Mouse (Mus musculus) stomach, embryonic 16.5 days (tissue): ENCODE results near the gene Sycp2l. TPM values are rescaled to one million over a fixed set of nuclear protein-coding genes. Genes with fewer than 3 reads are reported as not detected.

Source experiments
- ATAC-seq: fragments of 200-750 bp; cut with Nextera tagmentation; 2 replicates; pipeline ENCODE4 v1.8.0; 2017; ENCODE audit warnings: moderate number of reproducible peaks, moderate TSS enrichment; ENCODE audit not compliant: insufficient read depth, low FRiP score
- H3K27ac ChIP-seq: fragments of 300-500 bp; sonication (generic); 2 replicates; pipeline ENCODE4 v1.5.1; 2014; ENCODE audit warnings: low read length
- H3K27me3 ChIP-seq: fragments of 300-500 bp; sonication (generic); 2 replicates; pipeline ENCODE4 v1.6.1; 2014; ENCODE audit warnings: low read length, control low read depth, mixed read lengths; ENCODE audit not compliant: control insufficient read depth, insufficient read depth
- H3K36me3 ChIP-seq: fragments of 300-500 bp; sonication (generic); 2 replicates; pipeline ENCODE4 v1.6.1; 2014; ENCODE audit warnings: low read length; ENCODE audit not compliant: control insufficient read depth, insufficient read depth
- H3K4me1 ChIP-seq: fragments of 300-500 bp; sonication (generic); 2 replicates; pipeline ENCODE4 v1.6.1; 2014; ENCODE audit warnings: low read length, control low read depth, mixed read lengths; ENCODE audit not compliant: control insufficient read depth, insufficient read depth
- H3K4me2 ChIP-seq: fragments of 300-500 bp; sonication (generic); 2 replicates; pipeline ENCODE4 v1.6.1; 2014; ENCODE audit warnings: low read depth, low read length, mixed read lengths
- H3K4me3 ChIP-seq: fragments of 300-500 bp; sonication (generic); replicated peaks from 2 replicates; pipeline ENCODE4 v1.5.1; 2014; ENCODE audit warnings: mild to moderate bottlenecking, low read length
- H3K9ac ChIP-seq: fragments of 300-500 bp; sonication (generic); 2 replicates; pipeline ENCODE4 v1.6.1; 2014; ENCODE audit warnings: low read length
- H3K9me3 ChIP-seq: fragments of 300-500 bp; sonication (generic); replicated peaks from 2 replicates; pipeline ENCODE4 v1.6.1; 2016; ENCODE audit warnings: low read length, control low read depth; ENCODE audit not compliant: control insufficient read depth
- WGBS: fragments of 180-500 bp; shearing (Covaris S2); extraction: QIAGEN DNeasy Blood & Tissue Kit; methylation state at CpG from one replicate; pipeline ENCODE4 v1.1.7; 2014; 5-methylcytosine and 5-hydroxymethylcytosine counted together
- polyA plus RNA-seq: library from polyadenylated mRNA; unstranded; fragments of >200 nt; fragmentation: Nextera tagmentation; extraction: Ambion mirVana; gene quantifications from 2 replicates; pipeline ENCODE4 v1.2.1, GENCODE M21; 2015

Gene Sycp2l
- 0.31 and 0.32 TPM in 2 replicates for polyA plus RNA-seq

GRCm38 (mm10) chr13:41113940-41114339 is at the start of gene Sycp2l:
Gene Sycp2l, plus strand, starts transcription at chr13:41114307.
- H3K4me1 ChIP-seq = no peaks in the 10 kb centered on the region
- peak; percentile 50; the same call in 1 of the 2 replicates for ATAC-seq
- WGBS = 27% methylated on average over 14 of the region's 14 CpGs
- H3K9me3 ChIP-seq = no peaks in the 10 kb centered on the region
- H3K36me3 ChIP-seq = no peaks in the 10 kb centered on the region
- no peaks in the 10 kb centered on the region for H3K27me3 ChIP-seq
- no peak within 1 kb of the TSS for H3K9ac ChIP-seq
- H3K4me2 ChIP-seq = peak within 1 kb of the TSS; percentile 39
- H3K4me3 ChIP-seq = peak within 1 kb of the TSS; percentile 30
- no peak within 1 kb of the TSS for H3K27ac ChIP-seq

- H3K36me3 ChIP-seq = no peaks in the 10 kb centered on the region
- no peaks in the 10 kb centered on the region for H3K9me3 ChIP-seq
- no peak overlapping the region for H3K9ac ChIP-seq
- H3K27me3 ChIP-seq = no peaks in the 10 kb centered on the region
- no peak for ATAC-seq
- WGBS = 94% methylated on average over 4 of the region's 4 CpGs
- no peak overlapping the region for H3K4me3 ChIP-seq
- no peak overlapping the region for H3K4me2 ChIP-seq
- H3K4me1 ChIP-seq = no peaks in the 10 kb centered on the region
- no peak overlapping the region for H3K27ac ChIP-seq
Measured at GRCm38 (mm10) chr13:41067618-41068017, 46.5 kb upstream of the Sycp2l start.

GRCm38 (mm10) chr13:41071617-41072016 is 42.5 kb upstream of the Sycp2l start:
- Histone ChIP-seq H3K36me3 (no peaks in the 10 kb centered on the region), H3K9me3 (no peaks in the 10 kb centered on the region), H3K4me1 (no peaks in the 10 kb centered on the region), H3K4me3 (no peak overlapping the region), H3K9ac (no peak overlapping the region), H3K4me2 (no peak overlapping the region), H3K27ac (no peak overlapping the region), H3K27me3 (no peaks in the 10 kb centered on the region)
- ATAC-seq = no peak
- WGBS = 91% methylated on average over 11 of the region's 11 CpGs

GRCm38 (mm10) chr13:41073819-41074218 is 40.3 kb upstream of the Sycp2l start:
- Histone ChIP-seq H3K27ac (no peak overlapping the region), H3K9me3 (no peaks in the 10 kb centered on the region), H3K9ac (no peak overlapping the region), H3K27me3 (0 out of 2 replicates have a peak, but pooled peaks cover 2% of the 10 kb centered on the region), H3K4me2 (no peak overlapping the region), H3K4me3 (no peak overlapping the region), H3K36me3 (no peaks in the 10 kb centered on the region), H3K4me1 (no peaks in the 10 kb centered on the region)
- WGBS = 80% methylated on average over 5 of the region's 5 CpGs
- no peak for ATAC-seq

GRCm38 (mm10) chr13:41077921-41078320 is 36.2 kb upstream of the Sycp2l start:
- no peaks in the 10 kb centered on the region for H3K36me3 ChIP-seq
- H3K4me1 ChIP-seq = no peaks in the 10 kb centered on the region
- no peak overlapping the region for H3K9ac ChIP-seq
- peaks cover 5% of the 10 kb centered on the region; the same call in 1 of the 2 replicates for H3K27me3 ChIP-seq
- no peak overlapping the region for H3K4me3 ChIP-seq
- no peak overlapping the region for H3K27ac ChIP-seq
- no peak for ATAC-seq
- H3K9me3 ChIP-seq = no peaks in the 10 kb centered on the region
- 70% methylated on average over 9 of the region's 9 CpGs for WGBS
- no peak overlapping the region for H3K4me2 ChIP-seq

- ATAC-seq = peak; percentile 26; the same call in 1 of the 2 replicates
- Histone ChIP-seq H3K36me3 (no peaks in the 10 kb centered on the region), H3K9me3 (no peaks in the 10 kb centered on the region), H3K4me2 (peak overlapping the region; percentile 98), H3K9ac (peak overlapping the region; percentile 51), H3K4me1 (no peaks in the 10 kb centered on the region), H3K27ac (no peak overlapping the region), H3K27me3 (peaks cover 5% of the 10 kb centered on the region; the same call in 1 of the 2 replicates), H3K4me3 (peak overlapping the region; percentile 57)
- WGBS = 12% methylated on average over 22 of the region's 24 CpGs
Measured at GRCm38 (mm10) chr13:41078690-41079420, 35.3 kb upstream of the Sycp2l start.

GRCm38 (mm10) chr13:41079421-41079780 is 34.7 kb upstream of the Sycp2l start, which contains the start of gene Mak:
Gene Mak, minus strand, starts transcription at chr13:41079706.
- Histone ChIP-seq H3K4me2 (peak within 1 kb of the TSS; percentile 98), H3K4me3 (peak within 1 kb of the TSS; percentile 57), H3K27ac (no peak within 1 kb of the TSS), H3K9ac (peak within 1 kb of the TSS; percentile 51), H3K4me1 (no peaks in the 10 kb centered on the region), H3K9me3 (no peaks in the 10 kb centered on the region), H3K36me3 (no peaks in the 10 kb centered on the region), H3K27me3 (peaks cover 5% of the 10 kb centered on the region; the same call in 1 of the 2 replicates)
- ATAC-seq = peak; percentile 90
- WGBS = under 1% methylated on average over 36 of the region's 40 CpGs

- H3K9ac ChIP-seq = no peak overlapping the region
- no peak overlapping the region for H3K4me3 ChIP-seq
- no peaks in the 10 kb centered on the region for H3K4me1 ChIP-seq
- H3K36me3 ChIP-seq = no peaks in the 10 kb centered on the region
- no peak overlapping the region for H3K27ac ChIP-seq
- 46% methylated on average over 5 of the region's 5 CpGs for WGBS
- peak overlapping the region; percentile 98 for H3K4me2 ChIP-seq
- no peak for ATAC-seq
- H3K27me3 ChIP-seq = peaks cover 5% of the 10 kb centered on the region; the same call in 1 of the 2 replicates
- H3K9me3 ChIP-seq = no peaks in the 10 kb centered on the region
Measured at GRCm38 (mm10) chr13:41079859-41080258, 34.2 kb upstream of the Sycp2l start.

- Histone ChIP-seq H3K4me3 (no peak overlapping the region), H3K4me1 (no peaks in the 10 kb centered on the region), H3K4me2 (no peak overlapping the region), H3K27ac (no peak overlapping the region), H3K27me3 (peaks cover 5% of the 10 kb centered on the region; the same call in 1 of the 2 replicates), H3K9ac (no peak overlapping the region), H3K36me3 (no peaks in the 10 kb centered on the region), H3K9me3 (no peaks in the 10 kb centered on the region)
- no peak for ATAC-seq
- 92% methylated on average over 6 of the region's 6 CpGs for WGBS
Measured at GRCm38 (mm10) chr13:41080700-41081099, 33.4 kb upstream of the Sycp2l start.
